Comparison of ENCODE assay signal across 16 mouse cellular contexts in the genomic region with DNA sequence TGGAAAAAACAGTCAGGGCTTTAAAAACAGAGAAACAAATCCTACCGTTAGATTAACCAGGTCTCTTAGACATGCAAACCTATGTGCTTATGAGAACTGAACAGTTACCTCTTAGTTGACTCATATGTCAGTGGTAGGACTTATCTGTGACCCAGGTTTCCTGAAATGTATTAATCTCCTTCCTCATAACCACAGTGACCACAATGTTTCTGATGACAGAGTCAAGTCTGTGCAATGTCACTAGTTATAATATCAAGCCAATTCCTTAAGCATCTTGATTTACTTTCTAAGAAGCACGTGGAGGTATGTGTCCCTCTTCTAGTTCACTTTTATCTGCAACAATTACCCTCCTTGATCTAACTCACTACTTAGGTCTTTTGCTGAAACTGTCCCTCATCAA.
DNase-seq lines count a peak whose midpoint lies in the region; ATAC-seq and TF ChIP-seq lines count a peak whose summit lies in the region.
"Had no signal": no experiment of that assay in that cellular context is flagged by ENCODE, and none has a peak within 500 bp of the region (broad histone marks: within the 10 kb centered on the region; RNA-seq: fewer than 3 reads in every experiment).

No protein-coding gene starts in this region.

- no peak for TF ChIP-seq CTCF in layer of hippocampus, adult 2 months (conservative IDR thresholded peaks at IDR 0.05)

- no peak overlapping the region for H3K27ac ChIP-seq in liver, embryonic 13.5 days
- H3K27ac ChIP-seq in layer of hippocampus, adult 2 months: no peak overlapping the region
- H3K27ac ChIP-seq: embryonic facial prominence, embryonic 12.5 days; heart, embryonic 13.5 days; hindbrain, embryonic 14.5 days had no signal

- peak; percentile 97 for DNase-seq in 416B (ENCODE audit: low read depth)
- no peak for DNase-seq in liver, embryonic 13.5 days
- DNase-seq in gastrocnemius, postnatal 25 days: no peak
- no peak for DNase-seq in kidney, adult 9 months
- no peak for DNase-seq in layer of hippocampus, adult 2 months (ENCODE audit: low spot score in 2 of 2)
- DNase-seq: cerebellum, adult 2 months; cerebellum, postnatal 10 days; gastrocnemius, postnatal 10 days; heart, postnatal 4 days had no signal

- H3K36me3 ChIP-seq in liver, embryonic 13.5 days: no peaks in the 10 kb centered on the region
- H3K36me3 ChIP-seq: embryonic facial prominence, embryonic 12.5 days; heart, embryonic 13.5 days had no signal

- H3K4me3 ChIP-seq in liver, embryonic 13.5 days (replicated peaks): no peak overlapping the region
- no peak overlapping the region for H3K4me3 ChIP-seq in layer of hippocampus, adult 2 months
- H3K4me3 ChIP-seq: embryonic facial prominence, embryonic 12.5 days; heart, embryonic 13.5 days had no signal

- H3K27me3 ChIP-seq in liver, embryonic 13.5 days: no peaks in the 10 kb centered on the region
- H3K27me3 ChIP-seq: CH12.LX; embryonic facial prominence, embryonic 12.5 days; heart, embryonic 13.5 days had no signal

- WGBS in liver, embryonic 13.5 days (ENCODE audit: insufficient replicate concordance): 20% methylated on average over 2 of the region's 2 CpGs

- H3K4me1 ChIP-seq in liver, embryonic 13.5 days (replicated peaks): peaks cover 39% of the 10 kb centered on the region
- H3K4me1 ChIP-seq: embryonic facial prominence, embryonic 12.5 days; heart, embryonic 13.5 days had no signal

- no peak overlapping the region for H3K4me2 ChIP-seq in liver, embryonic 13.5 days
- H3K4me2 ChIP-seq: embryonic facial prominence, embryonic 12.5 days; heart, embryonic 13.5 days; hindbrain, embryonic 14.5 days had no signal

- H3K9me3 ChIP-seq in liver, embryonic 13.5 days (replicated peaks): no peaks in the 10 kb centered on the region
- H3K9me3 ChIP-seq: embryonic facial prominence, embryonic 12.5 days; heart, embryonic 13.5 days had no signal

- no peak overlapping the region for H3K9ac ChIP-seq in liver, embryonic 13.5 days
- H3K9ac ChIP-seq: embryonic facial prominence, embryonic 12.5 days; heart, embryonic 13.5 days; hindbrain, embryonic 14.5 days had no signal

- ATAC-seq in common myeloid progenitor, adult 5-6 weeks (replicated peaks; ENCODE audit: low read depth, poor library complexity, severe bottlenecking): peak; percentile 68
- peak; percentile 27 for ATAC-seq in liver, embryonic 13.5 days (ENCODE audit: low read depth)
- peak; percentile 66 for ATAC-seq in megakaryocyte progenitor cell, adult 5-6 weeks (replicated peaks; ENCODE audit: poor library complexity)
- ATAC-seq: forebrain, embryonic 16.5 days had no signal
